Mouse (Mus musculus): ENCODE data around the gene Tgfbi.

The Tgfbi gene

GRCm38 (mm10) chr13:56597831-56598612 is 11.3 kb upstream of the Tgfbi start:
- in situ Hi-C loops (cut with MboI, MseI) = no loop called here

GRCm38 (mm10) chr13:56599511-56599910 is 9.8 kb upstream of the Tgfbi start:
- in situ Hi-C loops (cut with MboI, MseI) = no loop called here

GRCm38 (mm10) chr13:56600216-56600890 is 9.0 kb upstream of the Tgfbi start:
- in situ Hi-C loops (cut with MboI, MseI) = no loop called here

- in situ Hi-C loops (cut with MboI, MseI) = no loop called here
Observed at GRCm38 (mm10) chr13:56601199-56601598, 8.1 kb upstream of the Tgfbi start.

GRCm38 (mm10) chr13:56605503-56605902 is 3.8 kb upstream of the Tgfbi start:
- in situ Hi-C loops (cut with MboI, MseI) = no loop called here

DNA sequence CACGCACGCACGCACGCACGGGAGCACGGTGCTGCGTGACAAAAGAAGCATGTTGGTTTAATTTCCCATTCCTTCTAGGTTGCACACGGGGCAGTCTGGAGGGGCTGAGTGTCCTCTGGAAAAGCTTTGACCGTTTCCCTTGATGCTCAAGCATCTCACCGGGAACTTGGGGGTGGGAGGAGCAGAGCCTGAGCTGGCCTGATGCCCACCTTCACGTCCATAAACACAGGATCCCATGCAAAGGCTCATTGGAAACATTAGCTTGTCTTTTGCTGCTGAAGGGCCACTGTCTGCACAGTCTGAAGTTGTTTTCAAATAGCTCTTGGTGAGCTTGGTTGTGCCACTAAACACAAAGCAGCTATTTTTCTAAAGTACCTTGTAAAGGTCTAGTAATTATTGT is 2.6 kb upstream of the Tgfbi start:
- in situ Hi-C loops (cut with MboI, MseI) = no loop called here

- in situ Hi-C loops (cut with MboI, MseI) = no loop called here
Observed at GRCm38 (mm10) chr13:56607225-56607624, 2.1 kb upstream of the Tgfbi start.

DNA sequence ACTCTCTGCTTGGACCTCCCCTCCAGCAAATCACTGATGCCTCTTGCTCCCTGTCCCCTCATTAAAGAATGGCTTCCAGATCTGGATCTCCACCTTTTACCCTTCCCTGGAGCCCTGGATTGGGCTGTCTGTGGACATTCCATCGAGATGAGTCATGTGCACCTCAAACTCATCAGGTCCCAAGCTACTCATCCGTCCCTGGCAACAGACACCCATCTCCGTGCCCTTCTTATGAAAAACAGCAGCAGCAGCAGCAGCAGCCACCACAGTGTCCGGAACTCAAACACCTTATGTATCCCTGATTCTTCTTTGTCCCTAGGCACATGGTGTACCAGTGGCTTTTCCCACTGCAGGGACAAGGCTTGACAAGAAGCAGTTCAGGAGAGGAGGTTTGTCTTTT is 1.5 kb upstream of the Tgfbi start:
- in situ Hi-C loops (cut with MboI, MseI) = no loop called here

DNA sequence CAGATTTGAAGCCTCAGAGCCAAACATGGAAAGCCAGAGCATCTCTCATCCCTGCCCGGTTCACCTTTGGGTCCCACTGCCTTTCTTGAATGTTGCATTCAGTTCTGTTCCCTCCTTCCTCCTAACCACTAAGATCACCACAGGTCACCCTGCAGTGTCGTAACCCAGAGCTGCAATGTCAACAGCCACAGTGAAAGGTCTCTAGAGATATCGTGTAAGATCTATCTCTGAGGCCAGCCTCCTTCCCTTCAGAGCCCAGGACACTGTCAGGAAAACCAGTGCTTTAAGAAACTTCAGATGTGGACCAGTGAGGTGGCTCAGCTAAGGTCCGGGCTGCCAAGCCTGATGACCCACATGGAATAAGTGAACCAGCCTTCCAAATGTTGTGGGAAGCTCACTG is 1.8 kb downstream of the Tgfbi start:
- in situ Hi-C loops (cut with MboI, MseI) = no loop called here

- in situ Hi-C loops (cut with MboI, MseI) = no loop called here
Observed at GRCm38 (mm10) chr13:56611741-56612140, 2.4 kb downstream of the Tgfbi start.

DNA sequence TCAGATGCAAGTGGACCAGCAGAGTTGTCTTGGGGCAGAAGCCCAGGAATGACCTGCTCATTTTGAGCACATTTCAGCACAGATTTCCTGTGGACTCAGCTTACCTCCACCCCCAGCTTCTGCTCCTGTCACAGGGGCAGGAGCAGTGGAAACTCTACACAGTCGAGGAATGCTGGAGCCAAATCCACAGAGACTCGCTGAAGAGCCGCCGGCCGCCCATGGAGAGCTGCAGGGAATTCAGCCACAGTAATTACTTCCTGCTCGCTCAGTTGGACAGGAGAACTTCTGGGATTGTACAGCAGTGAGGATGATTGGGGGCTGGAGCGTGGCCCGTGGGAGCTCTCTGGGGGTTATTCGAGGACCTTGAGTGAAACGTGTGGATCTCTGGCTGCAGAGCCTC is 3.0 kb downstream of the Tgfbi start:
- in situ Hi-C loops (cut with MboI, MseI) = no loop called here

- in situ Hi-C loops (cut with MboI, MseI) = no loop called here
Observed at GRCm38 (mm10) chr13:56613366-56613998, 4.2 kb downstream of the Tgfbi start.

DNA sequence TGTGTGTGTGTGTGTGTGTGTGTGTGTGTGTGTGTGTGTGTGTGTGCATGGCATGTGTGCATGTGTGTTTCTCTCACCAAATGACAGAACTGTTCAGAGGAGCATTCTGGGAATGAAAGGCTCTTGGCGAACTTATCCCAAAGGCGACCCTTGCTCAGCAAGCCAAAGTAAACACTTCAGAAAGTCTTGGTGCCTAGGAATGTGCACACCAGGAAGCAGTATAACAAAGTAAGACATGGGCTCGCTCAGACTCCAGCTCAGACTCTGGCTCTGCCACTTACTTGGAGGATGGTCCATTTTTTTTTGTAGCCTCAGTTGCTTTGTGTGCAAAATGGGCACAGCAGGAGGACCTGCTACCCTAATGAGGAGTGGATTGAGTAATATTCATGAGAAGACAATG is 5.4 kb downstream of the Tgfbi start:
- in situ Hi-C loops (cut with MboI, MseI) = no loop called here

DNA sequence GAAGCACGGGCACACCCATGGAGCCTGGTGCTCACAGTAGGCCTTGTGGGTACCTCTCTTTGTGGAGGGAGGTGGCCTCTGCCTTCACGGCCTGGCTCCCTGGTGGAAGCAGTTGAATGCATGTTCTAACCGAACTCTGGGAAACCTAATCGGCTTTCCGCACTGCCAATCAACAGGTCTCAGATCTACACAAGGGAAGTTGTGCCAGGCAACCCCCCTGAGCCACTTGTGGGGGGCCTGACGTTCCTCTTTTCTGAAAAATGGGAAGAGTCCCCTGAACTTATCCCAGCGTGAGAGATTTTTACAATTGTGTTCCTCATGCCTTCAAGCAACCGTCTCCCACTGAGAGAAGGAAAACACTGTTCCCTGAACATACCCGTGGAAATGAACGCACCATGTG is 5.9 kb downstream of the Tgfbi start:
- in situ Hi-C loops (cut with MboI, MseI) = no loop called here

- in situ Hi-C loops (cut with MboI, MseI) = no loop called here
Observed at GRCm38 (mm10) chr13:56615864-56616263, 6.5 kb downstream of the Tgfbi start.

DNA sequence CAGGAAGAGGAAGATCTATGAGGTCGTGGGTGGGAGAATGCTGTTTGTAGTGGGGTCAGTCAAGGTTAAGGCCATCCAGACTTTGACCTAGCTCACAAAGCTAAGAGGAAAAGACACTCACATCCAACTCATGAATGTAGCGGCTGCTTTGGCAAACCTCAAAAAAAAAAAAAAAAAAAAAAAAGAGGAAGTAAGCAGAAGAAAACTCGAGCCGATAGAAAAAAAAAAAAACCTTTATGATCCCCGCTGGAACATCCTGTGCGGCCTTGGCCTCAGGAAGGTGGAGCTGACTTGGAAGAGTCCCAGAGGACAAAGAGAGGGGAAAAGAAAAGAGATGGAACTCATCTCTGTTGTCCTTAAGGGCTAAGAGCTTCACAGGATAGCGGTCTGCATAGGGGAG is 7.1 kb downstream of the Tgfbi start:
- in situ Hi-C loops (cut with MboI, MseI) = no loop called here

DNA sequence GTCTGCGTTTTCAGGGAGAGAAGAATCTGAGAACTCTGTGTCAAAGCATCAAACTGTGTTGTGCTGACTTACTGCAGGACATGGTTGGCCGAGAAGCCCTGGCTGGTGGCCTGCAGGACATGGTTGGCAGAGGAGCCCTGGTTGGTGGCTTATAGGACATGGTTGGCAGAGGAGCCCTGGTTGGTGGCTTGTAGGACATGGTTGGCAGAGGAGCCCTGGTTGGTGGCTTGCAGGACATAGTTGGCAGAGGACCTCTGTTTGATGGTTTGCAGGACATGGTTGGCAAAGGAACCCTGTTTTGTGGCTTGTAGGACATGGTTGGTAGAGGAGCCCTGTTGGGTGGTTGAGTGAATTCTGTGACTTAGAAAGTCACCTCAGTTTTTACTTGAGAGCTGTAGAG is 7.9 kb downstream of the Tgfbi start:
- in situ Hi-C loops (cut with MboI, MseI) = no loop called here

- in situ Hi-C loops (cut with MboI, MseI) = no loop called here
Observed at GRCm38 (mm10) chr13:56622201-56622757, 13.0 kb downstream of the Tgfbi start.

- in situ Hi-C loops (cut with MboI, MseI) = no loop called here
Observed at GRCm38 (mm10) chr13:56626524-56626923, 17.2 kb downstream of the Tgfbi start.

DNA sequence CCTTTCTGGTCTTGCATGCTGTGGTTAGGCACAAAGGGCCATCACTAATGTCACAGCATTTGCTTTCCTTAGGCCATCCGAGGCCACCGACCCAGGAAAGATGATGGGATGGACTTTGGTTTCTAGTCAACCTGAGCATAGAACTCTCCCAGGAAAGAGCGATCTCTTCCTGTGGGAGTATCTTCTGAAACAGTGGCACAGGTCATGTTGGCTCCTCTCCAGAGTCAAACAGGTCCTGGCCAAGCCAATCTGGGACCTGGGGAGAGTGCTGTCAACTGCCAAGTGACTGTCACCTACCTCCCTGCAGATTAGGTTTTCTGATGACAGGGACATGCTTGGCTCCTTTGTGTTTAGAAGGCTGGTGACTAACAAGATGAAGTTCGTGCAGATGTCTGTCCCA is 20.8 kb downstream of the Tgfbi start:
- in situ Hi-C loops (cut with MboI, MseI) = no loop called here

GRCm38 (mm10) chr13:56630552-56630951 is 21.2 kb downstream of the Tgfbi start:
- in situ Hi-C loops (cut with MboI, MseI) = no loop called here

- in situ Hi-C loops (cut with MboI, MseI) = no loop called here
Observed at GRCm38 (mm10) chr13:56631332-56631731, 22.0 kb downstream of the Tgfbi start.
